Mouse (Mus musculus) cortical plate, adult 2 months (tissue): ENCODE measurements around the gene Wdr72.

Experiments used
- CTCF ChIP-seq: fragments of 200-500 bp; IDR thresholded peaks from 2 replicates; pipeline ENCODE4 v1.5.1; 2011; ENCODE audit warnings: mild to moderate bottlenecking, control low read depth, low read length; ENCODE audit not compliant: insufficient read depth; ENCODE audit errors: extremely low read depth
- POLR2A ChIP-seq: fragments of 200-500 bp; IDR thresholded peaks from 2 replicates; pipeline ENCODE4 v1.6.1; 2011; ENCODE audit warnings: mild to moderate bottlenecking, low read length, control low read depth; ENCODE audit not compliant: insufficient read depth; ENCODE audit errors: extremely low read depth

DNA sequence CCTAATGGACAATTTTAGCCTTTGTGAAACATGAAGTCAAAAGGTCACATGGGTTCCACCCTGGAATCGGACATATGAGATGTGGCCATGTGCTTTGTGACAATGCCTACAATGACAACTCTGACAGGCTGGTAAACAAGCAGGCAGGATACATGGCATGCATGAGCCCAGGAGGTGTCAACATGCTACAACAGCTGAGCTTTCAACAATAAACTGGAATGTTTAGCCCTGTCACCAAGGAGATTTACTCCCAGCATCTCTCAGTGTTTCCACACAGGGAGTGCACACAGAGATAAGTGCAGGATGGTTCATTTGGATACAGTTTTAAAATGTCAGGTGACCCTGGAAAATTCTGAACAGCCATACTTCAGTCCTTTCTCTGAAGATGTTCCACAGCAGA, 140.4 kb downstream of the Wdr72 start:
- TF ChIP-seq POLR2A (no peak), CTCF (no peak)
